Mouse (Mus musculus) small intestine, adult 2 months (tissue): ENCODE data around the gene Slc7a5.

Experiments
- CTCF ChIP-seq: fragments of 200-500 bp; IDR thresholded peaks from 2 replicates; pipeline ENCODE4 v1.5.1; 2012; ENCODE audit warnings: low read depth, mild to moderate bottlenecking, control low read depth, inconsistent platforms, low read length, moderate library complexity, mixed read lengths; ENCODE audit not compliant: insufficient replicate concordance, insufficient read length; ENCODE audit errors: extremely low read depth
- POLR2A ChIP-seq: fragments of 200-500 bp; IDR thresholded peaks from 2 replicates; pipeline ENCODE4 v1.6.1; 2012; ENCODE audit warnings: low read depth, mild to moderate bottlenecking, control low read depth, inconsistent platforms, low read length, moderate library complexity

GRCm38 (mm10) chr8:121903977-121904376, 3.5 kb downstream of the Slc7a5 start:
- no peak for TF ChIP-seq POLR2A
- TF ChIP-seq CTCF, result no peak
